Mouse (Mus musculus): Measurements from ENCODE around the gene Kcnk5.

The Kcnk5 gene

GRCm38 (mm10) chr14:20120012-20120411 is 61.6 kb downstream of the Kcnk5 start:
- no peak for DNase-seq (ENCODE audit: extremely low spot score, low read depth, low spot score)

GRCm38 (mm10) chr14:20116149-20116605 is 65.4 kb downstream of the Kcnk5 start:
- DNase-seq (ENCODE audit: extremely low spot score, low read depth, low spot score), result no peak

GRCm38 (mm10) chr14:20114951-20115350 is 66.7 kb downstream of the Kcnk5 start:
- no peak for DNase-seq (ENCODE audit: extremely low spot score, low read depth, low spot score)

- peak; percentile 58 for DNase-seq (ENCODE audit: extremely low spot score, low read depth, low spot score)
Measured at GRCm38 (mm10) chr14:20113964-20114363, 67.6 kb downstream of the Kcnk5 start.

GRCm38 (mm10) chr14:20113189-20113961 is 68.2 kb downstream of the Kcnk5 start:
- DNase-seq (ENCODE audit: extremely low spot score, low read depth, low spot score), result no peak

- DNase-seq (ENCODE audit: extremely low spot score, low read depth, low spot score), result no peak
Measured at GRCm38 (mm10) chr14:20112218-20112617, 69.4 kb downstream of the Kcnk5 start.

GRCm38 (mm10) chr14:20110945-20111344 is 70.7 kb downstream of the Kcnk5 start:
- no peak for DNase-seq (ENCODE audit: extremely low spot score, low read depth, low spot score)

- no peak for DNase-seq (ENCODE audit: extremely low spot score, low read depth, low spot score)
Measured at GRCm38 (mm10) chr14:20106271-20106670, 75.3 kb downstream of the Kcnk5 start.

GRCm38 (mm10) chr14:20103207-20103606 is 78.4 kb downstream of the Kcnk5 start:
- DNase-seq (ENCODE audit: extremely low spot score, low read depth, low spot score), result no peak

GRCm38 (mm10) chr14:20098061-20098460 is 83.5 kb downstream of the Kcnk5 start:
- no peak for DNase-seq (ENCODE audit: extremely low spot score, low read depth, low spot score)

- DNase-seq (ENCODE audit: extremely low spot score, low read depth, low spot score), result no peak
Measured at GRCm38 (mm10) chr14:20094942-20095341, 86.7 kb downstream of the Kcnk5 start.

- peak; percentile 62 for DNase-seq (ENCODE audit: extremely low spot score, low read depth, low spot score)
Measured at GRCm38 (mm10) chr14:20093493-20093892, 88.1 kb downstream of the Kcnk5 start.

All from hindlimb bud, embryonic 11.5 days (tissue).